Mouse (Mus musculus) adrenal gland, adult 8-10 months (tissue): ENCODE measurements around the gene Caln1. TPM values are rescaled to one million over a fixed set of nuclear protein-coding genes. Genes with fewer than 3 reads are reported as not detected.
A peak's percentile ranks its signal among the peaks of the same experiment; 100 is the strongest.

ENCODE experiments used
- DNase-seq: peaks from one replicate; pipeline ENCODE4 v3.0.0; 2022
- total RNA-seq, 4 experiments: library from RNA; stranded (reverse); gene quantifications; 2 replicates each; pipeline ENCODE4 v1.2.4; 2022

The Caln1 gene
- total RNA-seq, 4 experiments from 2014 or later = 48.9 to 84.6 (median 58.6) TPM

DNA sequence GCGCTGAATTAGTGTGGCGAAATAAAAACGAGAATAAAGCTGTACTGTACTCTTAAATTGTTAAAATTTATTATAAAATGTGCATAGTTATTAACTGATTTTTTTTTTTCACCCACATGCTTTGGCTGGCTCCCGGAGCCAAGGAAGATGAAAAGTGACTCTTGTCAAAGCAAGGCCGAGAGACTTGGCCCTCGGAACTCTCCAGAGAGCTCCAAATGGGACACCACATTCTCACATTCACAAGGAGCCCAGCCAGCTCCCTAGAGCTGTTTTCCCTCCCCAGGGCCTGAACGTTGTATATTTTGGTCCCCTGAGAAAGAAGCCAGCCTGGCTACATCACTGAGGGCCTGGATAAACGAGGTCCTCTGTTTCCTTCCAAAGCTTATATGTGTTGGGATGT, 25.1 kb downstream of the Caln1 start:
- peak; percentile 36 for DNase-seq

DNA sequence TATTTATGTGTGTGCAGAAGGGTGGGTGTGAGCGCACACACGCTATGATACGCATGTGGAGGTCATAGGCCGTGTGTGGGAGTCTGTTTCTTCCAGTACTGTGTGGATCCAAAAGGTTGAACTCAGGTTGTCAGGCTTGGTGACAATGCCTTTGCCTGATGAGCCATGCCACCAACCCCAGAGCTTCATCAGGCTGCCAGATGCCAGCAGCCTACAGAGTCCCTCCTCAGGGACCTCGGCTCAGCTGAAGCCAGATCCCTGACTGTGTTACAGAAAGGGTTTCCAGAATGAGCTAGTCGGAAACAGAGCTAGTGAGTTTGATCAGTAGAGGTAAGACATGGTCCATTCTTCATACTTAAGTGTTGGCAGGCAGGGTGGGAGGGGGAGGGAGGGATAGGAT, 25.9 kb downstream of the Caln1 start:
- no peak for DNase-seq

DNA sequence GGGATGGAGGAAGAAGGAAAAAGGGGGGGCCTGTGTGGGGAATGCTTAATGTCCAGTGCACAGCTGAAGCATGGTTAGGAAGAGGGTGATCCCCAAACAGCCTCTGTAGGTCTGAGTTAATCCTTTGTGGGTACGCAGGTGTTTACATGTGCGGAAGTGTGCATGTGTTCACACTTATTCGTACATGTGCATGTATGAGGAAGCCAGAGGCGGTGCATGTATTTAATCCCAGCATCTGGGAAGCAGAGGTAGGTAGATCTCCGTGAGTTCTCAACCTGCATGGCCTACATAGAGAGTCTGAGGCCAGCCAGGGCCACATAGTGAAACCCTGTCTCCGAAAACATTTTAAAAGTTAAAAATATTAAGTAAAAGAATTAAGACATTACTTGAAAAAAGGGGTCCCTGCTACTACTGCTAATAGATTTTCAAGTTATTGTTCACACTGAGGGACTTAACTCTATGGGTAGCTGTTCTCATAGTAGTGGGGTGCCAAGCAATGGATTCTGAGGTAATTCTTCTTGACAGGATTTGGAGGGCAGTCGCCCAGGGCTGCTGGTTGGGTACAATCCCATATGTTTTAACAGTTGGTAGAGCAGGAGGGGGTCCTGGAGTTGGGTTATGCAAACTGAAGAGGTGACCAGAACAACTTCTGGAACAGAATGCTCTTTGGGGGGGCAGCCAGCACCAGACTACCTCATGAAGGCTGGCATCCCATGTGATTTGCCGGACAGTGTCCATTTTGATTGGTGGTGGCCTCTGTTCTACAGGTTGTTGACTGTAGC, 31.1 kb downstream of the Caln1 start:
- DNase-seq = no peak

DNA sequence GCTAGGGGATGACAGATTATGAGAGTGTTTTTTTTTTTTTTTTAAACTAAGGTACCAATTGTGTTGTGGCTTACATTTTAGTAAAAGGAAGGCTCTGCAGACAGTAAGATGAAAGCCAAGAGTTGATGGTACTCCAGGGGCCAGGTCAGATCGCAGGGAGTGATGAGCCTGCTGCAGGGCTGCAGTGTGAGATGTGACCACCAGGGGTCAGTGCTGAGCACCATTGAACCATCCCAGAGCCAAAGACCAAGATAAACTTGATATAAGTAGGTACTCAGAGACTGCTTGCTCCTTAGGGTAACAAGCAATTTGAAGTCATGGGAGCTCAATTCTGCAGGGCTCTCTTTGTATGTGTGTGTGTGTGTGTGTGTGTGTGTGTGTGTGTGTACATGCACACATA, 35.9 kb downstream of the Caln1 start:
- DNase-seq = peak; percentile 30

- no peak for DNase-seq
Observed at GRCm38 (mm10) chr5:130409706-130410105, 40.5 kb downstream of the Caln1 start.

DNA sequence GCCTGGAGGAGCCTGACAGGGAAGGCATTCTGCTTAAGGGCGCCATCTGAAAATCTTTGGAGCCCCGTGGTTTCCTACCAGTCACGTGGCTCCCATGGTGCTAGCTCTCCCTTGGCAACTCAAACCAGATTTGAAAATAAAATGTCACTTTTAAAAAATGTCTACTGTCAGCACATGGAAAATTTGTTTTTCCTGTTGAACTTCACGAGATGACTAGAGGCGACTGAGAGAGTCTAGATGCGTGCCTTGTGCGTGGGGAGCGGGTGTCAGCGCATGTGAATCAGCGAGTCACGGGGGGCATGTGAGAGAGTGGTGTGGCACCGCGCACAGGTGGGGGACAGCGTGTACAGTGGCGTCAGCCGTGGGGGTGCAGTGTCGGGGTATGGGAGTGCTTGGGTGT, 42.3 kb downstream of the Caln1 start:
- no peak for DNase-seq

GRCm38 (mm10) chr5:130447438-130447837, 78.2 kb downstream of the Caln1 start:
- no peak for DNase-seq

GRCm38 (mm10) chr5:130448491-130448890, 79.2 kb downstream of the Caln1 start:
- no peak for DNase-seq

DNA sequence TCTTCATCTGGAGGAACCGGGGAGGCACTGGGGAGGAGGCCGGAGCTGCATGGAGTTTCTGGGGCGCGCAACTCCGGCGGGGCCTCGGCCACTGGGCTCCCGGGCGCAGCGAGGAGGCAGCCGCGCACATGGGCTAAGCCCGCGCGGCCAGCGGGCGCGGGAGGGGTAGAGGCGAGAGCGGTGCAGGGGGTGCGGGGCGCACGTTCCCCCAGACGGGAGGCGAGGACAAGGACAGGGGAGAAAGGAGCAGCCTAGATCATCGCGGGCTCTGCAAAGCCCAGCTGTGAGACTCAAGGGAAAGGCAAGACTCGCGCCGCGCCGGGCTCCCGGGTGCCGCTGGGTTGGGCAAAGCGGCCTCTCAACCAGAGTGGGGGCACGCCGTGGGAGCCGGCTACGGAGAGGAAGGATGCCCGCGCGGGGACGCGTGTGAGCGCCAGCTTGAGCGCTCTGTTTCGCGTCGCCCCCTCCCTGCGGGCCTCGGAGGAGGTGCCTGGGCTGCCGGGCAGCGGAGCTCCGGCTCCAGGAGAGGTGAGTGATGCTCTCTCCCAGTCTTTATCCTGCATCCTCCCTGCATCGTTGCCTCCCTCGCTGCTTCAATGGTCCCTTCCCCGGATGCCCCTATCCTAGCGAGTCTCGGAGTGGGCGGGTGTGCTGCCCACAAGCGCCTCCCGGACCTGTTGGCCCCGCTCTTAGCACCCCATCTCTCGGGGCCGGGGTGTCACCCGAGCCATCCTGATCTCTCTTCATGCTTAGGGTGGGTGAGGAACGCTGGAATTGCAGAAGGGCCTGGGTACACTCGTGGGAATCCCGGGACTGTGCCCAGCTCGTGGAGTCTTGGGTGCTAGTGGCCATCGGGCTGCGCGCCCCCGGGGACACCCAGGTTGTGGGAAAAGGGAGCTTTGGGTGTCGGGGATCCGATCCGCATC, 79.9 kb downstream of the Caln1 start:
- peak; percentile 25 for DNase-seq

GRCm38 (mm10) chr5:130450031-130450541, 80.8 kb downstream of the Caln1 start:
- DNase-seq = no peak

- no peak for DNase-seq
Observed at GRCm38 (mm10) chr5:130458076-130458475, 88.8 kb downstream of the Caln1 start.

- DNase-seq = no peak
Observed at GRCm38 (mm10) chr5:130472209-130472608, 103.0 kb downstream of the Caln1 start.

- no peak for DNase-seq
Observed at GRCm38 (mm10) chr5:130474876-130475275, 105.6 kb downstream of the Caln1 start.

DNA sequence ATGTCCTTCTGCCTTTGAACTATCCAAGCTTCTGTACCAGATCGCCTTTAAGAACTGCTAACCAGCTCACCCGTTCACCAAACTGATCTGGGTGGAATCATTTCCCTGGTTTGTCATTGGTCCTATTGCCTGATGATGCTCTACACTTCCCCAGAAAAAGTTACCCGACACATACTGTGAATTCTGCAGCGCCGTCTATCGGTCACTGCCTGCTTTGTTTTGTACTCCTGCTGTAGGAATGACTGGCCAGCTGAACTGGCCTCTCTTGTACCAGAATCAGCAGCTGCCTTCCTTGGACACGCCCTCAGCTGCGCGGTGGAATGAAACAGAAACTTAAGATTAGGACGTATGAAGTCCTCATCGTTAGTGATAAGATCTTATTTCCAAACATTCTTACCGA, 107.5 kb downstream of the Caln1 start:
- DNase-seq = no peak

- no peak for DNase-seq
Observed at GRCm38 (mm10) chr5:130480290-130480689, 111.0 kb downstream of the Caln1 start.

- no peak for DNase-seq
Observed at GRCm38 (mm10) chr5:130491471-130491870, 122.2 kb downstream of the Caln1 start.

DNA sequence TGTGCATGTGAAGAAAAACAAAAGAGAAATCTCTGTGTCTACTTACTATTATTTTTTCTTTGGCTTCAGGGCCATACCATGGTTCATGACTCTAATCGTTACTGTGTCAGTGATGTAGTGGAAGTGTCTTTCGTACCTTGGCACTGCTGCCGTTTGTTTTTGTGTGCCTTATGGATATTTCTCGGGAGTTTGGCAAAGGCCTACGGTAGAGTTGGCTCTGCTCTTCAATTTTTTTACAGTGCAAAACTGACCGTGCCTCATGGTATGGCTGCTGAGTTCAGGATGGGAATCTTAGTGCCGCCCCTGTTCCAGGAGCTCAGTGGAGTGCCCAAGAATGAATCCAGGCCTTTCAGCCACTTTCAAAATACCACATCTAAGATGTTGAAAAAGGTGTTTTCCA, 123.0 kb downstream of the Caln1 start:
- DNase-seq = no peak

DNA sequence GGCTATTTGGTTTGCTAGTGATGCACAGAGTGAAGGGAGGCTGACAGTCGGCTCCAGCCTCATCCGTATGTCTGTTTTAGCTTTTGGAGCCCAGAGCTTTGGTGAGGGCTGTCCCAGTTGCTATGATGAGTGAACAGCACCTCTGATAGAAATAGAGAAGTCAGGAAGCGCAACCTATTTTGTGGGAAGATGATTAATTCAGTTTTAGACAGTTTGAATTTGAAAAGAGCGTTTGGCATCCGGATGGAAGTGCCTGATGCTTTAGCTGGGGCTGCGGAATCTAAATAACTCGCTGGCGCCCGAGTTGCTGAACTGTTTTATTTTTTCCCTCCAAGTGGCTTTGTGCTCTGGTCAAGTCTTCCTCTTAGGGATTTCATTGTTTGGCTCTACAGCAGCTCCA, 133.3 kb downstream of the Caln1 start:
- no peak for DNase-seq

DNA sequence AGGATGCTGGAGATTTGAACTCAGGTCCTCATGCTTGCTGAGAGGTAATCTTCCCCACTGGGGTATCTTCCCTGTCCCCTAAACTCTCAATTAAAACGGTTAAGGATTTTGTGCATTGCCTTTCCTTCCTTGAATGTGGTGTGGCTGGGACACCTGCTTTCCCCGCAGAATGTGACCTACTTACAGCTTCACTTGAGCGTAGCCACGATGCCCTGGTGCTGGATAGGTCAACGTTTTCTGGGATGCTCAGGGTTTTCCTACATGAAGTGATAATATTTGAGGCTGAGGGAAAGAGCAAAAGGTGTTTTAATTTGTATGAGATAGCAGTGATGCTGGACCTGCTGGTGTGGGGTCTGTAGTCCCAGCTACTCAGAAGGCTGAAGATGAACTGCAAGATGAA, 135.6 kb downstream of the Caln1 start:
- no peak for DNase-seq

- DNase-seq = no peak
Observed at GRCm38 (mm10) chr5:130510516-130510915, 141.3 kb downstream of the Caln1 start.

DNA sequence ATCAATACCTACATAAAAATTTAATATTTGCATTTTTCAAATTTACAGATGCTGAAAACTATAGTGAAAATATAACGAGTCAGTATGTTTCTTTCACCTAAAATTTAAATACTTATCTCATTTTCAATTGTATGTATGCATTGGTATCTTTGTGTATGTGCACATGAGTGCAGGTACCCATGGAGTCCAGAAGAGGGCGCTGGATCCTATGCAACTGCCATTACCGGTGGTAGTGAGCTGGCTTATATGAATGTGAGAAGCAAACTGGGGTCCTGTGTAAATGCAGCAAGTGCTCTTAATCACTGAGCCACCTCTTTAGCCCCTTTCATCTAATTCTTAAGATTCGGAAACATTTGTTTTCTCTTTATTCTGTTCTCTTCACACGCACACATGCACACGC, 146.1 kb downstream of the Caln1 start:
- no peak for DNase-seq

DNA sequence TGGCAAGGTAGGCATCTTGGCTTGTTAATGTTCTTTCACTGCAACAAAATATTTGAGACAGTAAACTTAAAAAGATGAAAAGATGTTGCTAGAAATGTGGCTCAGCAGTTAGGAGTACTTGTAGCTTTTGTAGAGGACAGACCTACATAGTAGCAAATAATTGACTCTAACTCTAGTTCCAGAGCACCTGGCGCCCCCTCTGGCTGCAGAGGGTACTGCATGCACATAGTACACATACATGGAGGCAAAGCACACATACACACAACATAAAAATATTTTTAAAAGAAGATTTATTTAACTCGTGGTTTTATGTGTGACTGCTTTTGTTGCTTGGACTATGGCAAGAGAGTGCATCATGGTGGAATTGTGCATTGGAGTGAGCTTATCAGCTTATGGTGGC, 151.3 kb downstream of the Caln1 start:
- no peak for DNase-seq

- DNase-seq = no peak
Observed at GRCm38 (mm10) chr5:130527416-130527815, 158.2 kb downstream of the Caln1 start.
